Mouse (Mus musculus) embryonic facial prominence, embryonic 11.5 days (tissue): ENCODE data around the gene Zfp740. TPM values are rescaled to one million over a fixed set of nuclear protein-coding genes. Genes with fewer than 3 reads are reported as not detected.

ENCODE experiments used
- ATAC-seq: fragments of 200-750 bp; cut with Nextera tagmentation; replicated peaks from 2 replicates; pipeline ENCODE4 v1.8.0; 2017; ENCODE audit warnings: low read depth; ENCODE audit not compliant: insufficient number of reproducible peaks, low FRiP score, low TSS enrichment
- DNase-seq: peaks from one replicate; pipeline ENCODE4 v3.0.0-alpha.2; 2015; ENCODE audit warnings: low spot score
- H3K27ac ChIP-seq: fragments of 300-500 bp; sonication (generic); replicated peaks from 2 replicates; pipeline ENCODE4 v1.5.1; 2014; ENCODE audit warnings: mild to moderate bottlenecking, low read depth, low read length, control low read depth
- H3K27me3 ChIP-seq: fragments of 300-500 bp; sonication (generic); 2 replicates; pipeline ENCODE4 v1.6.1; 2014; ENCODE audit warnings: mild to moderate bottlenecking, low read length, moderate library complexity, mixed read lengths; ENCODE audit not compliant: control insufficient read depth, insufficient read depth
- H3K36me3 ChIP-seq: fragments of 300-500 bp; sonication (generic); replicated peaks from 2 replicates; pipeline ENCODE4 v1.6.1; 2014; ENCODE audit warnings: low read depth, mild to moderate bottlenecking, low read length, moderate library complexity, mixed read lengths; ENCODE audit not compliant: control insufficient read depth, insufficient read depth
- H3K4me1 ChIP-seq: fragments of 300-500 bp; sonication (generic); 2 replicates; pipeline ENCODE4 v1.6.1; 2014; ENCODE audit warnings: low read length, mixed read lengths; ENCODE audit not compliant: control insufficient read depth, insufficient read depth
- H3K4me2 ChIP-seq: fragments of 300-500 bp; sonication (generic); 2 replicates; pipeline ENCODE4 v1.6.1; 2014; ENCODE audit warnings: low read depth, mild to moderate bottlenecking, control low read depth, low read length, moderate library complexity
- H3K4me3 ChIP-seq: fragments of 300-500 bp; sonication (generic); 2 replicates; pipeline ENCODE4 v1.5.1; 2014; ENCODE audit warnings: low read depth, low read length, control low read depth
- H3K9ac ChIP-seq: fragments of 300-500 bp; sonication (generic); replicated peaks from 2 replicates; pipeline ENCODE4 v1.6.1; 2014; ENCODE audit warnings: mild to moderate bottlenecking, control low read depth, low read length
- H3K9me3 ChIP-seq: fragments of 300-500 bp; sonication (generic); replicated peaks from 2 replicates; pipeline ENCODE4 v1.6.1; 2016; ENCODE audit warnings: mild to moderate bottlenecking, low read length, inconsistent platforms, mixed read lengths; ENCODE audit not compliant: control insufficient read depth
- WGBS: fragments of 180-500 bp; shearing (Covaris S2); extraction: QIAGEN DNeasy Blood & Tissue Kit; methylation state at CpG from one replicate; pipeline ENCODE4 v1.1.7; 2014; 5-methylcytosine and 5-hydroxymethylcytosine counted together
- polyA plus RNA-seq: library from polyadenylated mRNA; unstranded; fragments of >200 nt; fragmentation: Nextera tagmentation; extraction: Ambion mirVana; gene quantifications from 2 replicates; pipeline ENCODE4 v1.2.1, GENCODE M21; 2014

Zfp740 gene
- polyA plus RNA-seq, 1 experiment from 2014 or later: 68.1 TPM

DNA sequence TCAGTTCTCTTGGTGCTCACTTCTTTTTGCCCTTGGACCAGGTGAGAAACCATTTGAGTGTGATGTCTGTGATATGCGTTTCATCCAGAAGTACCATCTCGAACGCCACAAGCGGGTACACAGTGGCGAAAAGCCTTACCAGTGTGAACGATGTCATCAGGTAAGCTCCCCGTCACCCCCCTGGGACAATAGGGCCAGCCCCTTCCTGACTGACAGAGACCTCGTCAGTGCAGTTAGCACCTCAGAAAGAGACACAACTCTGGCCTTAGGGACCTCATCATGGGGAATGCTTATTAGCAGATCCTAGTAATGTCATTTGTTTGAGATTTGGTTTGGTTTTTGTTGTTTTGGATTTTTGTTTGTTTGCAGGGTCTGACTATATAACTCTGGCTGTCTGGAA is 6.1 kb downstream of the Zfp740 start:
- DNase-seq: no peak
- H3K36me3 ChIP-seq: peaks cover 16% of the 10 kb centered on the region

DNA sequence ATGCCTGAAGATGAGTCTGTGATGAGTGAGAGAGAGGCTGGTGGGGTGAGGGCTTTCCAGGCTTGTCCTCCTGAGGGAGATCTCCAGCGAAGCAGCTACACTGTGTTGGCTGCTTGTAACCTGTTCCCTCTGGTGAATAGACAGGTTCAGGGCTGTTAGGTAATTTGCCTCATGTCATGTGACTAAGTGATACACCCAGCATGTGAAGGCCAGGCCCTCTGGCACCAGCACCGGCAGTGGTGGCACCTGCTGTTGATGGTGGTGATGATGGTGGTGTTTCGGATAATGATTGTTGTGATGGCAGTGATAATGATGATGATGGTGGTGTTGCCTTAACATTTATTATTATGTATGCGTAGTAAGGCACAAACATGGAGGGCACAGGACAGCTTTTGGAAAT is 7.8 kb downstream of the Zfp740 start:
- peaks cover 19% of the 10 kb centered on the region for H3K36me3 ChIP-seq
- H3K4me2 ChIP-seq: no peak overlapping the region
- no peaks in the 10 kb centered on the region for H3K4me1 ChIP-seq
- H3K27ac ChIP-seq: no peak overlapping the region
- ATAC-seq (no peak), DNase-seq (no peak)
- H3K9ac ChIP-seq: no peak overlapping the region
- no peak overlapping the region for H3K4me3 ChIP-seq
- 99% methylated on average over 4 of the region's 4 CpGs for WGBS
- H3K9me3 ChIP-seq: no peaks in the 10 kb centered on the region
- no peaks in the 10 kb centered on the region for H3K27me3 ChIP-seq

More for the DNA sequence above, 6.1 kb downstream of the Zfp740 start:
- Histone ChIP-seq H3K4me2 (no peak overlapping the region), H3K9me3 (no peaks in the 10 kb centered on the region), H3K27me3 (no peaks in the 10 kb centered on the region), H3K4me3 (no peak overlapping the region), H3K9ac (no peak overlapping the region), H3K4me1 (no peaks in the 10 kb centered on the region), H3K27ac (no peak overlapping the region)
- 91% methylated on average over 8 of the region's 8 CpGs for WGBS
- ATAC-seq: no peak

DNA sequence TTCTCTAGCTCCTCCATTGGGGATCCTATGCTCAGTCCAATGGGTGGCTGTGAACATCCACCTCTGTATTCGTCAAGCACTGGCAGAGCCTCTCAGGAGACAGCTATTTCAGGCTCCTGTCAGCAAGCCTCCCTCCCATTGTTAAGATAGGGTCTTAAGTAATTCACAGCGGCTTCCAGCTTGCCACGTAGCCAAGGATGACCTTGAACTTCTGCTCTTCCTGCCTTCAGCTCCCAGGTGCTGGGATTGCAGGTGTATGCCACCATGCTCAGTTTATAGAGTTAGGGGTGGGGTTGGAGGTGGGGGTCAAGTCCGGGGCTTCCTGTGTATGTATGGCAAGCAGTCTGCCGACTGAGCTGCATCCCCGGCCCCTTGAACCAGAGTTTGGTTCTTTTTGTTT is 8.8 kb downstream of the Zfp740 start:
- H3K4me2 ChIP-seq: no peak overlapping the region
- no peak overlapping the region for H3K9ac ChIP-seq
- ATAC-seq (no peak), DNase-seq (no peak)
- H3K4me1 ChIP-seq: no peaks in the 10 kb centered on the region
- no peaks in the 10 kb centered on the region for H3K27me3 ChIP-seq
- 91% methylated on average over 6 of the region's 6 CpGs for WGBS
- no peak overlapping the region for H3K4me3 ChIP-seq
- H3K9me3 ChIP-seq: no peaks in the 10 kb centered on the region
- H3K27ac ChIP-seq: no peak overlapping the region
- peaks cover 19% of the 10 kb centered on the region for H3K36me3 ChIP-seq

DNA sequence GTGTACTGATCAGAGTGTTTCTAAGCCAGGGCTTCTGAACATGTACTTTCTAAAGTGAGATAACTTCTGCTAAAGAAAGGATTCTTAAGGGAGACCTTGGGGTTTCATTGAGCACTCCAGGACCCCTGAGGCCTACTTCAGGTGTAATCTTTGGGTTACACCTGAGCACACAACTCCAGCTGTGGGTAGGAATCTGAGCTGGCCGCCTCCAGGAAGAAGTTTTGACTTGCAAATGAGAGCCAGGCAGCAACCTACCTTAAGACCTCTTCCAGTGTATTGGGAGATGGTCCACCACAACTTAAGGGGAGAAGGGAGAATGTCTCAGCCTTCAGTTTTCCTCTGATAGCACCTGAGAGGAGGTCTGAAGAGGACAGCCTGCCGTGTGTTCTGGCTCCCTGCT is 11.1 kb downstream of the Zfp740 start:
- Histone ChIP-seq H3K27me3 (no peaks in the 10 kb centered on the region), H3K9me3 (no peaks in the 10 kb centered on the region), H3K27ac (no peak overlapping the region), H3K4me1 (no peaks in the 10 kb centered on the region), H3K4me2 (no peak overlapping the region), H3K4me3 (no peak overlapping the region), H3K9ac (no peak overlapping the region; the same call in 1 of the 2 replicates), H3K36me3 (peaks cover 8% of the 10 kb centered on the region)
- ATAC-seq (no peak), DNase-seq (no peak)
- WGBS: 34% methylated on average over 2 of the region's 2 CpGs

DNA sequence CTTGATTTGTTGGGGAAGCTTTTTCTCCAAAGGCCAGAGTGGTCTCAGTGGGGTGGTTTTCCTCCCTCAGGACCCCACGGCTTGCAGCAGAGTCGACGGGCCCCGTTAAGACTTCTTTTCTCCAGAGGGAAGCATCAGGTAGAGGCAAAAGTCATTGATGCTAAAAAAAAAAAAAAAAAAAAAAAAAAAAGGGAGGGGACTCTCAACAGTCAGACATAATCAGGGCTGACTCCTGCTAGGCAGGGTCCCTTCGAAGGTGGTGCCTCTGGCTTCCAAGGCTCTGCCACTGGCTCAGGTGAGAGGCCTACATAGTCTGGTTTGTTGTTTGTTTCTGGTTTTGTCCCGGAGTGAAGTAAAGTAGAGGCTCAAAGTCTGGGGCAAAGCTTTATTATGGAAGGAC is 12.6 kb downstream of the Zfp740 start:
- H3K9me3 ChIP-seq: no peaks in the 10 kb centered on the region
- ATAC-seq: no peak
- 72% methylated on average over 6 of the region's 6 CpGs for WGBS
- no peaks in the 10 kb centered on the region for H3K27me3 ChIP-seq
- no peak overlapping the region for H3K4me3 ChIP-seq
- no peak for DNase-seq
- H3K4me2 ChIP-seq: no peak overlapping the region
- no peak overlapping the region for H3K9ac ChIP-seq
- peaks cover 8% of the 10 kb centered on the region for H3K36me3 ChIP-seq
- no peak overlapping the region for H3K27ac ChIP-seq
- no peaks in the 10 kb centered on the region for H3K4me1 ChIP-seq

DNA sequence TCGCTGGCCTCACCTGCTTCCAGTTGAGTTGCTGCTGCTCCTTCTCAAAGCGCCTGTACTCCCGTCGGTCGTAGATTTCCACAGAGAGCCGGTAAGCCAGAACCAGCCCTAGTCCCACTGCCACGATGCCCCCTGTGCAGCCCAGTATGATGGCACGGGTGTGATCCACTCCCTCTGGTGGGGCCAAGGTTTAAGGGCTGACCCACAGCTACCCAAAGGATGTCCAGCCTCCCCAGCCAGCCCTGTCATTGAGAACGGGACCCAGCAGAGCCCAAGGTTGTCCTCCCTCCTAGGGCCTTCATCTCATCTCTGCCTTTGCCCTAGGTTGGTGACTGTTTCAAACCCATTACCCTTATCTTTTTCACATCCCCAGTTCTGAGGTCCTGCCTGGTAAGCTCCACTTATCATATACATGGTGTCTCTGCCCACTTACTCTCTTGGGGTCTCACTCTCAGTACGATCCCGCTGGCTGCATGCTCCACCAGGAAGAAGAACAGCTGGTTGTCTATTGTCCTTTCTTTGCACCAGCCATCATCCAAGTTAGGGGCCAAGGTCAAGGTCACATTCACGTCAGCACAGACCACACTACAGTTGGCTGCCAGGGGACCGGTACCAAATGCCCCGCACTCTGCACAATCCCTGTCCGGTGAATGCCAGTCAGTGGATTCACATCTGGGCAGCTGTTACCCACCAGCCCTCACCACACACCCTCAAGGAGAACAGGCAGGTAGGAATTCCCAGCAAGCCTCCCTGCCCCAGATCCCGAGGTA is 13.6 kb downstream of the Zfp740 start:
- WGBS: 82% methylated on average over 16 of the region's 16 CpGs
- H3K9ac ChIP-seq: no peak overlapping the region

DNA sequence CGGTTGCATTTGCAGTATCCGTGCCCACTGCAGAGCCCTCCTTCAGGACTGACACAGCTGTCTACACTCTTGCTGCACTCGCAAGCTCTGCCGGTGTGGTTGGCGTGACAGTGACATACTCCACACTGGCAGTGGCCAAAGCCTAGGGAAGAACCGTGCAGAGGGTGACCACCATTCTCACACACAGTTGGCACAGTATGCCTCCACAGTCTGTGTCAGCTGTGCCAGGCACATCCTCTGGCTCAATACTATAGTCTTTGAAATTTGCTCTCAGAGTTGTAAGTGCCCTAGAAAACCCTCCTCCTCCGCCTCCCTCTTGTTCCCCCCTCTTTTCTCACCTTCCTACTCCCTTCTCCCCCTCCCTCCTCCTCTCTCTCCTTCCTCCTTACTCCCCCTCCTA is 14.3 kb downstream of the Zfp740 start:
- no peak overlapping the region for H3K4me3 ChIP-seq

More for the DNA sequence above, 13.6 kb downstream of the Zfp740 start:
- Histone ChIP-seq H3K4me1 (no peaks in the 10 kb centered on the region), H3K4me2 (no peak overlapping the region), H3K27ac (no peak overlapping the region), H3K4me3 (no peak overlapping the region), H3K9me3 (no peaks in the 10 kb centered on the region), H3K36me3 (peaks cover 8% of the 10 kb centered on the region), H3K27me3 (no peaks in the 10 kb centered on the region)
- no peak for ATAC-seq
- no peak for DNase-seq

DNA sequence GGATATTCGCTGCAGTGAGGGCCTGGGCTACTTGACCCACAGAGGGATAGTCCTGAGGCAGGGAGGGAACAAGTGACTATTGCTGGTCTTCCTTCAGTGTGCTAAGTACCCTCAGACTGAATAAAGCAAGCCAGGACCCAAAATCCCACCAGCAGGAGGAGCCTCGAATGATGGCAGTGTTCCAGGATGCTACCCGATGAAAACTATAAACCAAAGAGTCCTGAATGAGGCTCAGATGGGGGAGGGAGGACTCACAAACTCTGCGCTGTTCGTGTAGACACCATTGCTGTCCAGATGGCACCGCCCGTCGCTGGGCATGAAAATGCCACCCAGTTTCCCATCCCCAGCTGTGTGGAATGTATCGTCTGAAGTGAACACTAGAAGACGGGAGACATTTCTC is 19.3 kb downstream of the Zfp740 start:
- WGBS: 66% methylated on average over 10 of the region's 10 CpGs
- H3K9me3 ChIP-seq: no peaks in the 10 kb centered on the region
- DNase-seq (no peak), ATAC-seq (no peak)
- H3K27ac ChIP-seq: no peak overlapping the region
- 0 out of 2 replicates have a peak, but pooled peaks cover 2% of the 10 kb centered on the region for H3K4me1 ChIP-seq
- no peak overlapping the region for H3K4me3 ChIP-seq
- no peak overlapping the region for H3K9ac ChIP-seq
- no peak overlapping the region for H3K4me2 ChIP-seq
- H3K27me3 ChIP-seq: no peaks in the 10 kb centered on the region
- no peaks in the 10 kb centered on the region for H3K36me3 ChIP-seq

More for the DNA sequence above, 14.3 kb downstream of the Zfp740 start:
- ATAC-seq (no peak), DNase-seq (no peak)
- no peak overlapping the region for H3K9ac ChIP-seq
- H3K9me3 ChIP-seq: no peaks in the 10 kb centered on the region
- H3K4me1 ChIP-seq: no peaks in the 10 kb centered on the region
- 92% methylated on average over 7 of the region's 7 CpGs for WGBS
- no peak overlapping the region for H3K4me2 ChIP-seq
- no peaks in the 10 kb centered on the region for H3K27me3 ChIP-seq
- peaks cover 8% of the 10 kb centered on the region for H3K36me3 ChIP-seq
- H3K27ac ChIP-seq: no peak overlapping the region
